Mouse (Mus musculus): Measurements from ENCODE around the gene Dctn1. TPM values are rescaled to one million over a fixed set of nuclear protein-coding genes. Genes with fewer than 3 reads are reported as not detected.
A peak's percentile ranks its signal among the peaks of the same experiment; 100 is the strongest.

Gene Dctn1
- polyA plus RNA-seq, 1 experiment: 252 TPM

GRCm38 (mm10) chr6:83206321-83206720 is 40.6 kb downstream of the Dctn1 start:
- TF ChIP-seq CTCF (IDR thresholded peaks at IDR 0.05; ENCODE audit: borderline replicate concordance, extremely low read depth, insufficient read depth, insufficient read length) (no peak), POLR2A (IDR thresholded peaks at IDR 0.05; ENCODE audit: borderline replicate concordance, extremely low read depth, insufficient read depth, insufficient read length, poor library complexity, severe bottlenecking) (no peak)
- no peak for DNase-seq (ENCODE audit: low read depth)

GRCm38 (mm10) chr6:83207361-83208049 is 41.8 kb downstream of the Dctn1 start:
- TF ChIP-seq CTCF (IDR thresholded peaks at IDR 0.05; ENCODE audit: borderline replicate concordance, extremely low read depth, insufficient read depth, insufficient read length) (no peak), POLR2A (IDR thresholded peaks at IDR 0.05; ENCODE audit: borderline replicate concordance, extremely low read depth, insufficient read depth, insufficient read length, poor library complexity, severe bottlenecking) (no peak)
- DNase-seq (ENCODE audit: low read depth): no peak

GRCm38 (mm10) chr6:83208050-83208400 is 42.3 kb downstream of the Dctn1 start:
- TF ChIP-seq CTCF (IDR thresholded peaks at IDR 0.05; ENCODE audit: borderline replicate concordance, extremely low read depth, insufficient read depth, insufficient read length) (no peak), POLR2A (IDR thresholded peaks at IDR 0.05; ENCODE audit: borderline replicate concordance, extremely low read depth, insufficient read depth, insufficient read length, poor library complexity, severe bottlenecking) (no peak)
- no peak for DNase-seq (ENCODE audit: low read depth)

GRCm38 (mm10) chr6:83210495-83210894 is 44.8 kb downstream of the Dctn1 start:
- no peak for TF ChIP-seq CTCF (IDR thresholded peaks at IDR 0.05; ENCODE audit: borderline replicate concordance, extremely low read depth, insufficient read depth, insufficient read length)
- TF ChIP-seq POLR2A (IDR thresholded peaks at IDR 0.05; ENCODE audit: borderline replicate concordance, extremely low read depth, insufficient read depth, insufficient read length, poor library complexity, severe bottlenecking): no peak
- peak; percentile 79 for DNase-seq (ENCODE audit: low read depth)

- DNase-seq (ENCODE audit: low read depth): peak; percentile 73
- TF ChIP-seq POLR2A (IDR thresholded peaks at IDR 0.05; ENCODE audit: borderline replicate concordance, extremely low read depth, insufficient read depth, insufficient read length, poor library complexity, severe bottlenecking) (no peak), CTCF (IDR thresholded peaks at IDR 0.05; ENCODE audit: borderline replicate concordance, extremely low read depth, insufficient read depth, insufficient read length) (no peak)
These were observed 45.8 kb downstream of the Dctn1 start for GRCm38 (mm10) chr6:83211526-83211925.

GRCm38 (mm10) chr6:83215002-83215666 is 49.4 kb downstream of the Dctn1 start:
- TF ChIP-seq POLR2A (IDR thresholded peaks at IDR 0.05; ENCODE audit: borderline replicate concordance, extremely low read depth, insufficient read depth, insufficient read length, poor library complexity, severe bottlenecking) (no peak), CTCF (IDR thresholded peaks at IDR 0.05; ENCODE audit: borderline replicate concordance, extremely low read depth, insufficient read depth, insufficient read length) (peak; percentile 97)
- DNase-seq (ENCODE audit: low read depth): peak; percentile 87

GRCm38 (mm10) chr6:83219814-83220213 is 54.1 kb downstream of the Dctn1 start, which contains the start of gene Slc4a5:
Gene Slc4a5, plus strand, starts transcription at chr6:83219828.
- TF ChIP-seq CTCF (IDR thresholded peaks at IDR 0.05; ENCODE audit: borderline replicate concordance, extremely low read depth, insufficient read depth, insufficient read length) (no peak), POLR2A (IDR thresholded peaks at IDR 0.05; ENCODE audit: borderline replicate concordance, extremely low read depth, insufficient read depth, insufficient read length, poor library complexity, severe bottlenecking) (no peak)
- no peak for DNase-seq (ENCODE audit: low read depth)

GRCm38 (mm10) chr6:83231486-83231885 is 65.8 kb downstream of the Dctn1 start:
- TF ChIP-seq CTCF (IDR thresholded peaks at IDR 0.05; ENCODE audit: borderline replicate concordance, extremely low read depth, insufficient read depth, insufficient read length) (no peak), POLR2A (IDR thresholded peaks at IDR 0.05; ENCODE audit: borderline replicate concordance, extremely low read depth, insufficient read depth, insufficient read length, poor library complexity, severe bottlenecking) (no peak)
- no peak for DNase-seq (ENCODE audit: low read depth)

GRCm38 (mm10) chr6:83233306-83233705 is 67.6 kb downstream of the Dctn1 start:
- no peak for DNase-seq (ENCODE audit: low read depth)
- no peak for TF ChIP-seq POLR2A (IDR thresholded peaks at IDR 0.05; ENCODE audit: borderline replicate concordance, extremely low read depth, insufficient read depth, insufficient read length, poor library complexity, severe bottlenecking)
- no peak for TF ChIP-seq CTCF (IDR thresholded peaks at IDR 0.05; ENCODE audit: borderline replicate concordance, extremely low read depth, insufficient read depth, insufficient read length)

- DNase-seq (ENCODE audit: low read depth): peak; percentile 24
- TF ChIP-seq CTCF (IDR thresholded peaks at IDR 0.05; ENCODE audit: borderline replicate concordance, extremely low read depth, insufficient read depth, insufficient read length): no peak
- no peak for TF ChIP-seq POLR2A (IDR thresholded peaks at IDR 0.05; ENCODE audit: borderline replicate concordance, extremely low read depth, insufficient read depth, insufficient read length, poor library complexity, severe bottlenecking)
These were observed 68.6 kb downstream of the Dctn1 start for GRCm38 (mm10) chr6:83234280-83234741.

- DNase-seq (ENCODE audit: low read depth): no peak
- TF ChIP-seq POLR2A (IDR thresholded peaks at IDR 0.05; ENCODE audit: borderline replicate concordance, extremely low read depth, insufficient read depth, insufficient read length, poor library complexity, severe bottlenecking) (no peak), CTCF (IDR thresholded peaks at IDR 0.05; ENCODE audit: borderline replicate concordance, extremely low read depth, insufficient read depth, insufficient read length) (no peak)
These were observed 71.4 kb downstream of the Dctn1 start for GRCm38 (mm10) chr6:83237123-83237522.

Data from brain, embryonic 14.5 days (tissue).